Mouse (Mus musculus) central nervous system, embryonic 18 days (tissue): ENCODE data around the gene Gm17349. TPM values are rescaled to one million over a fixed set of nuclear protein-coding genes. Genes with fewer than 3 reads are reported as not detected.

Source experiments
- polyA plus RNA-seq: library from polyadenylated mRNA; depleted of rRNA; stranded (reverse); fragments of >200 nt; gene quantifications from 2 replicates; pipeline ENCODE4 v1.2.3, GENCODE M21; 2012; rRNA removed

The Gm17349 gene
- not detected in 2 replicates for polyA plus RNA-seq

GRCm38 (mm10) chr15:99705440-99706048, at the start of gene Gm17349:
Gene Gm17349, minus strand, starts transcription at chr15:99705490.

DNA sequence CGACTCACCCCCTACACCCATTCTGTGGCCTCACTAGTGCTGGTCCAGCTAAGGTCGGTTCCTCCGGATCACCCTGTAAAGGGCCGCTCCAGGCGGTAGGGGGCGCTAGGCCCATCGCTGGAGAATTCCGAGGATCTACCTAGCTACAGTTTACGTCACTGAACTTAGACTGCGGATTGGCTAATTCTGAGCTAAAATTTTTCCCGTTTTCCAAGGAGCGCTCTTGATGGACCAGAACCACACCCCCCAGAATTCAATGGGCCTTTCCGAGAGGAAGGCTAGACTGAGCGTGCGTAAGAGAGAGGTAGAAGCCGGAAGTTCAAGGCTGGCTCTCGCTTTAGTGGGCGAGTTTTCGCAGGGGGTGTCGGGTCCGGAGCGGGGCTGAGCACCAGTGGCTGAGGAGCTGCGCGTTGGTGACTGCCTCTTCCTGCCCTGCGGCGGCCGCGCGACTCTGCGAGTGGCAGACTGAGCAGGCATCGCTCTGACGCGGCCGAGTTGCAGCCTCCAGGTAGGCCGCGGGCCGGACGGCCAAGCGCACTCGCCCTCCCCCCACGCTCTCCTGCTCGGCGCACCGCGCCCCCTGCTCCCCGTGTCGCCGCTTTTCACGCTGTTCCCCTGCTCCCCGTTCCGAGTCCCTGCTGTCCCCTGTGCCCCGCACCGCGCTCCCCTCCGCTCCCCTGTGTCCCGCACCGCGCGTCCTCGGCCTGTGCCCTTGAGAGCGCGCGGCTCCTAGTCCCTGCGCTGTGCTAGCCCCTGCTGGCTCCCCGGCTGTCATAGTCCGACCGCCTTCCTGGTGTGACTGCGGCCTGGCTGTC, 20.3 kb upstream of the Gm17349 start, which contains the start of gene Cox14:
TSS of gene Cox14 (plus strand) at position 278 of the 815 bp plus-strand sequence.

GRCm38 (mm10) chr15:99717386-99718334, 12.4 kb upstream of the Gm17349 start, which contains the start of gene Gpd1:
Gene Gpd1, plus strand, starts transcription at chr15:99717515.

DNA sequence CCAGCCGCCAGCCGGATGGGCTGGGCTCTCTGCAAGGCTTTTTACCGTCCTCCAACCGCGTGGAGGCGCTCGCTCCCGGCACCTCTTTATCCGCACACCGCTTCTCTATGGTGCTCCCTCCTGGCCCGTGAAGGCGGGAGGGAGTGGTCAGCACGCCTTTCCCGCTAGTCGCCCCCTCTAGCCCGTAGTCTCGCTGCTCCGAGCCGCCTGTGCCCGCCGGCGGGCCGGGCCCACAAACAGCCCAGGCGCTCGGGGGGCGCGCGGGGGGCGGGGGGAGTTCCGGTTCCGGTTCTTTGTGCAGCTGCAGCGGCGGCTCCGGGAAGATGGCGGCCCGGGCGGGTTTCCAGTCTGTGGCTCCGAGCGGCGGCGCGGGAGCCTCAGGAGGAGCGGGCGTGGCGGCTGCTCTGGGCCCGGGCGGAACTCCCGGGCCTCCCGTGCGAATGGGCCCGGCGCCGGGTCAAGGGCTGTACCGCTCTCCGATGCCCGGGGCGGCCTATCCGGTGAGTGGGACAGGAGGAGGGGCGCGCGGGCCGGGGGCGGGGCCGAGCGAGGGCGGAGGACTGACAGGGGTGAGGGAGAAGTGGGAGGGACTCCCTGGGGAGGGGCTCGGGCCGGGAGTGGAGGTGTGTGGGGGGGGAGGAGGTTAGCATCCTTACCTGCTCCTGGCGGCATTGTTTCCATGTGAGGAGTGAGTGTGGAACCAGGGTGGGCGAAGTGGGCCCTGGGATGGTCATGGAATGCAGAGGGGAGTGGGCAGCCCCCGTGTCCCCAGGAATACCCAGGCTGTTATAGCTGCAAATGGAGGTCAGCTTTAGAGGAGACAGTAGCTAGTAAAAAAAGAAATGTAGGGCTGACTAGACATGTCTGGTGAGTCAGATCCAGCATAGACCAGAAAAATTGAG, 3.0 kb downstream of the Gm17349 start, which contains the start of gene Smarcd1:
TSS of gene Smarcd1 (plus strand) at position 131 of the 902 bp plus-strand sequence.

GRCm38 (mm10) chr15:99670154-99670821, 35.0 kb downstream of the Gm17349 start, which contains the start of gene Asic1:
Gene Asic1, plus strand, starts transcription at chr15:99670368.

Other genes with a start within 250 kb of the Gm17349 start
- 15.9 and 17.0 TPM in 2 replicates for gene Nckap5l, start 247.7 kb downstream of the Gm17349 start, polyA plus RNA-seq
- gene Bcdin3d, start 230.8 kb downstream of the Gm17349 start, polyA plus RNA-seq: 10.5 and 11.0 TPM in 2 replicates
- 15.3 and 20.9 TPM in 2 replicates for gene Faim2, start 177.3 kb downstream of the Gm17349 start, polyA plus RNA-seq
- gene Aqp2, start 126.4 kb downstream of the Gm17349 start, polyA plus RNA-seq: not detected in 2 replicates
- 0.67 and 0.79 TPM in 2 replicates for gene Aqp5, start 114.7 kb downstream of the Gm17349 start, polyA plus RNA-seq
- gene Aqp6, start 104.1 kb downstream of the Gm17349 start, polyA plus RNA-seq: 0.21 and 0.47 TPM in 2 replicates
- 46.8 and 48.1 TPM in 2 replicates for gene Racgap1, start 53.8 kb downstream of the Gm17349 start, polyA plus RNA-seq
- gene Asic1, start 35.1 kb downstream of the Gm17349 start, polyA plus RNA-seq: 84.2 and 92.7 TPM in 2 replicates
- gene Smarcd1, start 3.4 kb downstream of the Gm17349 start, polyA plus RNA-seq: 128 and 137 TPM in 2 replicates
- 3.7 TPM in 2 replicates for gene Gpd1, start 12.0 kb upstream of the Gm17349 start, polyA plus RNA-seq
- 160 and 178 TPM in 2 replicates for gene Cox14, start 20.1 kb upstream of the Gm17349 start, polyA plus RNA-seq
- gene Cers5, start 67.4 kb upstream of the Gm17349 start, polyA plus RNA-seq: 66.9 and 70.2 TPM in 2 replicates
- 17.9 and 18.1 TPM in 2 replicates for gene Lima1, start 170.0 kb upstream of the Gm17349 start, polyA plus RNA-seq